Mouse (Mus musculus): ENCODE measurements around the gene Card14.
"Not testable (repeated sequence)": the region's sequence is repeated elsewhere in the genome, so short reads cannot be mapped to it uniquely, and the experiment has no call there.

DNA sequence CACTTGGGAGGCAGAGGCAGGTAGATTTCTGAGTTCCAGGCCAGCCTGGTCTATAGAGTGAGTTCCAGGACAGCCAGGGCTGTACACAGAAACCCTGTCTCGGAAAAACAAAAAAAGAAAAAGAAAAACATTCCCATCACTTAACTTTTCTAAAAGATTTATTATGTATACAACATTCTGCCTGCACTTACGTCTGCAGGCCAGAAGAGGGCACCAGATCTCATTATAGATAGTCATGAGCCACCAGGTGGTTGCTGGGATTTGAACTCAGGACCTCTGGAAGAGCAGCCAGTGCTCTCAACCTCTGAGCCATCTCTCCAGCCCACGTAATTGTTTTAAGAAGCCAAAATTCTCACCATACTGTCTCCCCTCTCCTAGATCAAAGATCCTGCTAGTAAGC is 35.1 kb upstream of the Card14 start:
- not testable (repeated sequence) for TF ChIP-seq POLR2A (IDR thresholded peaks at IDR 0.05; ENCODE audit: control insufficient read depth, low read depth, low read length); CTCF (IDR thresholded peaks at IDR 0.05; ENCODE audit: control insufficient read depth, insufficient read depth, insufficient replicate concordance, low read depth, low read length)

All from testis, adult 2 months (tissue).